Mouse (Mus musculus) testis, postnatal 10 days (tissue): ENCODE results near the gene Dbi.

ENCODE experiments used
- DNase-seq: peaks from one replicate; pipeline ENCODE4 v3.0.0; 2021; ENCODE audit warnings: low spot score

The Dbi gene

GRCm38 (mm10) chr1:120121930-120122530, 1.2 kb upstream of the Dbi start:
- no peak for DNase-seq

GRCm38 (mm10) chr1:120120141-120120968, 523 bp downstream of the Dbi start:
- DNase-seq, result peak; percentile 62

GRCm38 (mm10) chr1:120119389-120119788, 1.5 kb downstream of the Dbi start:
- no peak for DNase-seq

- DNase-seq, result no peak
Measured at GRCm38 (mm10) chr1:120118854-120119253, 2.0 kb downstream of the Dbi start.

GRCm38 (mm10) chr1:120116106-120116505, 4.8 kb downstream of the Dbi start:
- peak; percentile 67 for DNase-seq

GRCm38 (mm10) chr1:120115671-120116081, 5.2 kb downstream of the Dbi start:
- DNase-seq, result peak; percentile 68

- DNase-seq, result no peak
Measured at GRCm38 (mm10) chr1:120112251-120113187, 8.4 kb downstream of the Dbi start.

- DNase-seq, result no peak
Measured at GRCm38 (mm10) chr1:120111766-120112165, 9.1 kb downstream of the Dbi start.

GRCm38 (mm10) chr1:120109741-120110432, 11.0 kb downstream of the Dbi start:
- DNase-seq, result no peak

- no peak for DNase-seq
Measured at GRCm38 (mm10) chr1:120105556-120105959, 15.3 kb downstream of the Dbi start.

- DNase-seq, result no peak
Measured at GRCm38 (mm10) chr1:120101227-120101609, 19.7 kb downstream of the Dbi start.

- DNase-seq, result no peak
Measured at GRCm38 (mm10) chr1:120100456-120101226, 20.2 kb downstream of the Dbi start.

- no peak for DNase-seq
Measured at GRCm38 (mm10) chr1:120099483-120099882, 21.4 kb downstream of the Dbi start.

GRCm38 (mm10) chr1:120098327-120098726, 22.6 kb downstream of the Dbi start:
- peak; percentile 85 for DNase-seq

GRCm38 (mm10) chr1:120094920-120095319, 26.0 kb downstream of the Dbi start:
- DNase-seq, result no peak

GRCm38 (mm10) chr1:120093482-120094134, 27.3 kb downstream of the Dbi start:
- DNase-seq, result peak; percentile 94

GRCm38 (mm10) chr1:120090880-120091570, 29.9 kb downstream of the Dbi start:
- DNase-seq, result no peak

GRCm38 (mm10) chr1:120089180-120089579, 31.7 kb downstream of the Dbi start:
- no peak for DNase-seq

GRCm38 (mm10) chr1:120086644-120087043, 34.2 kb downstream of the Dbi start:
- no peak for DNase-seq

- DNase-seq, result no peak
Measured at GRCm38 (mm10) chr1:120085696-120086095, 35.2 kb downstream of the Dbi start.
